Mouse (Mus musculus): ENCODE data around the gene Etfb.

Etfb gene

GRCm38 (mm10) chr7:43495343-43496021, 51.6 kb downstream of the Etfb start:
- peak in 1 of 2 experiments; percentile 46 for DNase-seq (ENCODE audit: low spot score in 2 of 2)
